Mouse (Mus musculus): ENCODE measurements around the gene Olfr429. TPM values are rescaled to one million over a fixed set of nuclear protein-coding genes. Genes with fewer than 3 reads are reported as not detected.
"Not testable (repeated sequence)": the region's sequence is repeated elsewhere in the genome, so short reads cannot be mapped to it uniquely, and the experiment has no call there.

The Olfr429 gene
- not detected in 2 replicates for total RNA-seq (2014; fragmentation: Nextera tagmentation)
- not detected in 2 replicates for total RNA-seq (2017)
- polyA plus RNA-seq (2012), result not detected in 2 replicates

- H3K9me3 ChIP-seq (replicated peaks), result 0 out of 2 replicates have a peak, but pooled peaks cover 3% of the 10 kb centered on the region
- H3K4me3 ChIP-seq (ENCODE audit: low read depth, low read length), result no peak within 1 kb of the TSS
- TF ChIP-seq GATA2 (IDR thresholded peaks at IDR 0.05; ENCODE audit: borderline replicate concordance, low read depth, low read length) (no peak), GATA1 (IDR thresholded peaks at IDR 0.05; ENCODE audit: borderline replicate concordance, low read length) (no peak), TAL1 (conservative IDR thresholded peaks at IDR 0.05; ENCODE audit: low read depth, low read length) (no peak), POLR2AphosphoS5 (IDR thresholded peaks at IDR 0.05; ENCODE audit: insufficient replicate concordance, low read depth, low read length) (no peak), CTCF (IDR thresholded peaks at IDR 0.05; ENCODE audit: low read depth, low read length) (no peak)
- no peaks in the 10 kb centered on the region for H3K27me3 ChIP-seq (ENCODE audit: insufficient read depth, low read length)
- ATAC-seq (ENCODE audit: extremely low read depth, insufficient number of reproducible peaks, low FRiP score, poor library complexity, severe bottlenecking) (no peak), DNase-seq (ENCODE audit: low spot score) (no peak)
- H3K36me3 ChIP-seq (replicated peaks), result no peaks in the 10 kb centered on the region
- H3K4me1 ChIP-seq (ENCODE audit: insufficient read depth, low read depth, low read length), result no peaks in the 10 kb centered on the region
Measured at GRCm38 (mm10) chr1:174084031-174084430, at the start of gene Olfr429. Gene Olfr429, plus strand, starts transcription at chr1:174084331.

- H3K36me3 ChIP-seq (replicated peaks), result no peaks in the 10 kb centered on the region
- H3K4me1 ChIP-seq (ENCODE audit: insufficient read depth, low read depth, low read length), result no peaks in the 10 kb centered on the region
- no peak for ATAC-seq (ENCODE audit: extremely low read depth, insufficient number of reproducible peaks, low FRiP score, poor library complexity, severe bottlenecking)
- no peaks in the 10 kb centered on the region for H3K9me3 ChIP-seq (replicated peaks)
- no peaks in the 10 kb centered on the region for H3K27me3 ChIP-seq (ENCODE audit: insufficient read depth, low read length)
- no peak overlapping the region for H3K4me3 ChIP-seq (ENCODE audit: low read depth, low read length)
- DNase-seq (ENCODE audit: low spot score), result no peak
- TF ChIP-seq CTCF (IDR thresholded peaks at IDR 0.05; ENCODE audit: low read depth, low read length), result no peak
- TF ChIP-seq POLR2AphosphoS5 (IDR thresholded peaks at IDR 0.05; ENCODE audit: insufficient replicate concordance, low read depth, low read length), result no peak
- TF ChIP-seq GATA2 (IDR thresholded peaks at IDR 0.05; ENCODE audit: borderline replicate concordance, low read depth, low read length), result no peak
- TF ChIP-seq TAL1 (conservative IDR thresholded peaks at IDR 0.05; ENCODE audit: low read depth, low read length), result no peak
Measured at GRCm38 (mm10) chr1:174035841-174036240, 48.3 kb upstream of the Olfr429 start.

GRCm38 (mm10) chr1:174038480-174038879 is 45.7 kb upstream of the Olfr429 start:
- no peaks in the 10 kb centered on the region for H3K36me3 ChIP-seq (replicated peaks)
- no peaks in the 10 kb centered on the region for H3K4me1 ChIP-seq (ENCODE audit: insufficient read depth, low read depth, low read length)
- no peak for TF ChIP-seq GATA2 (IDR thresholded peaks at IDR 0.05; ENCODE audit: borderline replicate concordance, low read depth, low read length)
- no peak for TF ChIP-seq POLR2AphosphoS5 (IDR thresholded peaks at IDR 0.05; ENCODE audit: insufficient replicate concordance, low read depth, low read length)
- TF ChIP-seq GATA1 (IDR thresholded peaks at IDR 0.05; ENCODE audit: borderline replicate concordance, low read length), result no peak
- TF ChIP-seq CTCF (IDR thresholded peaks at IDR 0.05; ENCODE audit: low read depth, low read length), result no peak
- no peak for TF ChIP-seq TAL1 (conservative IDR thresholded peaks at IDR 0.05; ENCODE audit: low read depth, low read length)
- DNase-seq (ENCODE audit: low spot score), result no peak
- no peak overlapping the region for H3K4me3 ChIP-seq (ENCODE audit: low read depth, low read length)
- no peaks in the 10 kb centered on the region for H3K27me3 ChIP-seq (ENCODE audit: insufficient read depth, low read length)
- peaks cover 9% of the 10 kb centered on the region for H3K9me3 ChIP-seq (replicated peaks)
- ATAC-seq (ENCODE audit: extremely low read depth, insufficient number of reproducible peaks, low FRiP score, poor library complexity, severe bottlenecking), result no peak

- ATAC-seq (ENCODE audit: extremely low read depth, insufficient number of reproducible peaks, low FRiP score, poor library complexity, severe bottlenecking), result no peak
- Histone ChIP-seq H3K27me3 (ENCODE audit: insufficient read depth, low read length) (no peaks in the 10 kb centered on the region), H3K4me1 (ENCODE audit: insufficient read depth, low read depth, low read length) (no peaks in the 10 kb centered on the region), H3K9me3 (replicated peaks) (peaks cover 9% of the 10 kb centered on the region), H3K4me3 (ENCODE audit: low read depth, low read length) (no peak within 1 kb of the TSS), H3K36me3 (replicated peaks) (no peaks in the 10 kb centered on the region)
- TF ChIP-seq CTCF (IDR thresholded peaks at IDR 0.05; ENCODE audit: low read depth, low read length), result no peak
- TF ChIP-seq TAL1 (conservative IDR thresholded peaks at IDR 0.05; ENCODE audit: low read depth, low read length), result no peak
- TF ChIP-seq GATA1 (IDR thresholded peaks at IDR 0.05; ENCODE audit: borderline replicate concordance, low read length), result no peak
- TF ChIP-seq GATA2 (IDR thresholded peaks at IDR 0.05; ENCODE audit: borderline replicate concordance, low read depth, low read length), result no peak
- no peak for TF ChIP-seq POLR2AphosphoS5 (IDR thresholded peaks at IDR 0.05; ENCODE audit: insufficient replicate concordance, low read depth, low read length)
- no peak for DNase-seq (ENCODE audit: low spot score)
Measured at GRCm38 (mm10) chr1:174040523-174041177, 43.5 kb upstream of the Olfr429 start, which contains the start of gene Olfr433. Gene Olfr433, plus strand, starts transcription at chr1:174040705.

DNA sequence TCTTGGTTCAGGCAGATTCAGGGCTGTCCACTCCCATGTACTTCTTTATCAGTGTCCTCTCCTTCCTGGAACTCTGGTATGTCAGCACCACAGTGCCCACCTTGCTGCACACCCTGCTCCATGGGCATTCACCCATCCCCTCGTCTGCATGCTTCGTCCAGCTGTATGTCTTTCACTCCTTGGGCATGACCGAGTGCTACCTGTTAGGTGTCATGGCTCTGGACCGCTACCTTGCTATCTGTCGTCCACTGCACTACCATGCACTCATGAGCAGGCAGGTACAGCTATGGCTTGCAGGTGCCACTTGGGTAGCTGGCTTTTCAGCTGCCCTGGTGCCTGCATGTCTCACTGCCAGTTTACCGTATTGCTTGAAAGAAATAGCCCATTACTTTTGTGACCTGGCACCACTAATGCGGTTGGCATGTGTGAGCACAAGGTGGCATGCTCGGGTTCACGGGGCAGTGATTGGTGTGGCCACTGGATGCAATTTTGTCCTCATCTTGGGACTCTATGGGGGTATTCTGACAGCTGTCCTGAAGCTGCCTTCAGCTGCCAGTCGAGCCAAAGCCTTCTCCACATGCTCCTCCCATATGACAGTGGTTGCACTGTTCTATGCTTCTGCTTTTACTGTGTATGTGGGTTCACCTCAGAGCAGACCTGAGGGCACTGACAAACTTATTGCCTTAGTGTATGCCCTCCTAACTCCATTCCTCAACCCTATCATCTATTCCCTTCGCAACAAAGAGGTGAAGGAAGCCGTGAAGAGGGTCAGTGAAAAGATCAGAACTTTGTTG is 41.8 kb upstream of the Olfr429 start:
- not testable (repeated sequence) for H3K27me3 ChIP-seq (ENCODE audit: insufficient read depth, low read length); ATAC-seq (ENCODE audit: extremely low read depth, insufficient number of reproducible peaks, low FRiP score, poor library complexity, severe bottlenecking); H3K4me3 ChIP-seq (ENCODE audit: low read depth, low read length); H3K36me3 ChIP-seq (replicated peaks); H3K9me3 ChIP-seq (replicated peaks); DNase-seq (ENCODE audit: low spot score); H3K4me1 ChIP-seq (ENCODE audit: insufficient read depth, low read depth, low read length)

- ATAC-seq (ENCODE audit: extremely low read depth, insufficient number of reproducible peaks, low FRiP score, poor library complexity, severe bottlenecking) (no peak), DNase-seq (ENCODE audit: low spot score) (no peak)
- H3K36me3 ChIP-seq (replicated peaks), result no peaks in the 10 kb centered on the region
- H3K4me3 ChIP-seq (ENCODE audit: low read depth, low read length), result no peak overlapping the region
- H3K27me3 ChIP-seq (ENCODE audit: insufficient read depth, low read length), result no peaks in the 10 kb centered on the region
- TF ChIP-seq GATA1 (IDR thresholded peaks at IDR 0.05; ENCODE audit: borderline replicate concordance, low read length) (no peak), TAL1 (conservative IDR thresholded peaks at IDR 0.05; ENCODE audit: low read depth, low read length) (no peak), CTCF (IDR thresholded peaks at IDR 0.05; ENCODE audit: low read depth, low read length) (no peak), GATA2 (IDR thresholded peaks at IDR 0.05; ENCODE audit: borderline replicate concordance, low read depth, low read length) (no peak), POLR2AphosphoS5 (IDR thresholded peaks at IDR 0.05; ENCODE audit: insufficient replicate concordance, low read depth, low read length) (no peak)
- peaks cover 9% of the 10 kb centered on the region for H3K9me3 ChIP-seq (replicated peaks)
- no peaks in the 10 kb centered on the region for H3K4me1 ChIP-seq (ENCODE audit: insufficient read depth, low read depth, low read length)
Measured at GRCm38 (mm10) chr1:174044431-174044830, 39.7 kb upstream of the Olfr429 start.

GRCm38 (mm10) chr1:174048227-174048626 is 35.9 kb upstream of the Olfr429 start:
- H3K4me3 ChIP-seq (ENCODE audit: low read depth, low read length); H3K27me3 ChIP-seq (ENCODE audit: insufficient read depth, low read length); H3K36me3 ChIP-seq (replicated peaks); ATAC-seq (ENCODE audit: extremely low read depth, insufficient number of reproducible peaks, low FRiP score, poor library complexity, severe bottlenecking); H3K9me3 ChIP-seq (replicated peaks); DNase-seq (ENCODE audit: low spot score); H3K4me1 ChIP-seq (ENCODE audit: insufficient read depth, low read depth, low read length): not testable (repeated sequence)
